Mouse (Mus musculus) thymus, adult 2 months (tissue): Measurements from ENCODE around the gene Lrg1. TPM values are rescaled to one million over a fixed set of nuclear protein-coding genes. Genes with fewer than 3 reads are reported as not detected.

Experiments used
- DNase-seq: peaks from one replicate; pipeline ENCODE4 v3.0.0; 2021
- H3K27ac ChIP-seq: fragments of 200-500 bp; 2 replicates; pipeline ENCODE4 v1.5.1; 2012; ENCODE audit warnings: low read length, control low read depth; ENCODE audit not compliant: control insufficient read depth, insufficient read depth
- H3K27me3 ChIP-seq: fragments of 200-500 bp; 2 replicates; pipeline ENCODE4 v1.6.1; 2012; ENCODE audit warnings: mild to moderate bottlenecking, low read length, moderate library complexity, mixed read lengths; ENCODE audit not compliant: control insufficient read depth, insufficient read depth
- H3K36me3 ChIP-seq: fragments of 200-500 bp; 2 replicates; pipeline ENCODE4 v1.6.1; 2012; ENCODE audit warnings: mild to moderate bottlenecking, low read length, moderate library complexity; ENCODE audit not compliant: control insufficient read depth, insufficient read depth
- H3K4me1 ChIP-seq: fragments of 200-500 bp; replicated peaks from 2 replicates; pipeline ENCODE4 v1.6.1; 2012; ENCODE audit warnings: low read length; ENCODE audit not compliant: control insufficient read depth, insufficient read depth
- H3K4me3 ChIP-seq: fragments of 200-500 bp; 2 replicates; pipeline ENCODE4 v1.5.1; 2012; ENCODE audit warnings: mild to moderate bottlenecking, low read length, control low read depth, moderate library complexity; ENCODE audit not compliant: control insufficient read depth, insufficient read depth
- CTCF ChIP-seq: fragments of 200-500 bp; IDR thresholded peaks from 2 replicates; pipeline ENCODE4 v1.5.1; 2012; ENCODE audit warnings: mild to moderate bottlenecking, control low read depth, low read length, moderate library complexity, borderline replicate concordance; ENCODE audit not compliant: control insufficient read depth, poor library complexity, insufficient read depth; ENCODE audit errors: extremely low read depth
- POLR2A ChIP-seq: fragments of 200-500 bp; IDR thresholded peaks from 2 replicates; pipeline ENCODE4 v1.6.1; 2012; ENCODE audit warnings: mild to moderate bottlenecking, low read length, control low read depth, moderate library complexity; ENCODE audit not compliant: control insufficient read depth, poor library complexity, insufficient read depth; ENCODE audit errors: extremely low read depth
- whole genome bisulfite sequencing: fragments of 180-500 bp; shearing (Covaris S2); methylation state at CpG from one replicate; pipeline ENCODE4 v1.1.7; 2018; 5-methylcytosine and 5-hydroxymethylcytosine counted together
- polyA plus RNA-seq: library from polyadenylated mRNA; depleted of rRNA; stranded (reverse); fragments of >200 nt; gene quantifications from 2 replicates; pipeline ENCODE4 v1.2.3, GENCODE M21; 2012

Gene Lrg1
- polyA plus RNA-seq, 1 experiment: 23.5 TPM

GRCm38 (mm10) chr17:56163523-56164102, 41.8 kb upstream of the Lrg1 start:
- peak; percentile 72 for DNase-seq

GRCm38 (mm10) chr17:56162231-56162774, 40.5 kb upstream of the Lrg1 start, which contains the start of gene Tnfaip8l1:
Gene Tnfaip8l1, plus strand, starts transcription at chr17:56162477.
- Histone ChIP-seq H3K27ac (peak within 1 kb of the TSS; percentile 45), H3K27me3 (no peaks in the 10 kb centered on the region), H3K4me3 (peak within 1 kb of the TSS; percentile 65), H3K4me1 (peaks cover 24% of the 10 kb centered on the region), H3K36me3 (no peaks in the 10 kb centered on the region)
- TF ChIP-seq CTCF (peak; percentile 65; the same call in 1 of the 2 replicates), POLR2A (peak; percentile 51)
- 2% methylated on average over 30 of the region's 30 CpGs for WGBS
- DNase-seq: peak; percentile 93

More at GRCm38 (mm10) chr17:56163523-56164102, 41.8 kb upstream of the Lrg1 start:
- TF ChIP-seq POLR2A (no peak), CTCF (no peak)
- Histone ChIP-seq H3K36me3 (no peaks in the 10 kb centered on the region), H3K4me1 (peaks cover 24% of the 10 kb centered on the region), H3K27me3 (no peaks in the 10 kb centered on the region), H3K27ac (peak overlapping the region; percentile 60), H3K4me3 (peak overlapping the region; percentile 22; the same call in 1 of the 2 replicates)
- 24% methylated on average over 6 of the region's 6 CpGs for WGBS

- Histone ChIP-seq H3K27ac (no peak overlapping the region), H3K36me3 (no peaks in the 10 kb centered on the region), H3K4me1 (peaks cover 24% of the 10 kb centered on the region), H3K27me3 (no peaks in the 10 kb centered on the region; the same call in 1 of the 2 replicates), H3K4me3 (no peak overlapping the region)
- WGBS: 4% methylated on average over 9 of the region's 9 CpGs
- TF ChIP-seq POLR2A (no peak), CTCF (peak; percentile 92)
- DNase-seq: peak; percentile 39
Measured at GRCm38 (mm10) chr17:56159729-56160128, 37.9 kb upstream of the Lrg1 start.

- H3K27ac ChIP-seq: no peak overlapping the region
- WGBS: 63% methylated on average over 9 of the region's 9 CpGs
- TF ChIP-seq CTCF (no peak), POLR2A (no peak)
- peaks cover 8% of the 10 kb centered on the region for H3K4me1 ChIP-seq
- H3K4me3 ChIP-seq: no peak overlapping the region
- DNase-seq: no peak
- no peaks in the 10 kb centered on the region; the same call in 1 of the 2 replicates for H3K27me3 ChIP-seq
- no peaks in the 10 kb centered on the region for H3K36me3 ChIP-seq
Measured at GRCm38 (mm10) chr17:56153643-56154042, 31.8 kb upstream of the Lrg1 start.

- 49% methylated on average over 2 of the region's 2 CpGs for WGBS
- no peaks in the 10 kb centered on the region; the same call in 1 of the 2 replicates for H3K27me3 ChIP-seq
- peaks cover 26% of the 10 kb centered on the region for H3K4me1 ChIP-seq
- DNase-seq: no peak
- no peak overlapping the region for H3K4me3 ChIP-seq
- no peak for TF ChIP-seq CTCF
- no peak for TF ChIP-seq POLR2A
- H3K27ac ChIP-seq: no peak overlapping the region
- no peaks in the 10 kb centered on the region for H3K36me3 ChIP-seq
Measured at GRCm38 (mm10) chr17:56149897-56150296, 28.1 kb upstream of the Lrg1 start.

- no peak for TF ChIP-seq POLR2A
- TF ChIP-seq CTCF: no peak
- 9% methylated on average over 30 of the region's 30 CpGs for WGBS
- peaks cover 26% of the 10 kb centered on the region for H3K4me1 ChIP-seq
- no peak overlapping the region for H3K27ac ChIP-seq
- H3K4me3 ChIP-seq: 0 out of 2 replicates have a peak overlapping the region, but pooled peaks have one; percentile 3
- no peaks in the 10 kb centered on the region; the same call in 1 of the 2 replicates for H3K27me3 ChIP-seq
- H3K36me3 ChIP-seq: no peaks in the 10 kb centered on the region
- no peak for DNase-seq
Measured at GRCm38 (mm10) chr17:56148790-56149618, 27.2 kb upstream of the Lrg1 start.

GRCm38 (mm10) chr17:56148280-56148679, 26.5 kb upstream of the Lrg1 start:
- Histone ChIP-seq H3K4me3 (0 out of 2 replicates have a peak overlapping the region, but pooled peaks have one; percentile 3), H3K4me1 (peaks cover 26% of the 10 kb centered on the region), H3K36me3 (no peaks in the 10 kb centered on the region), H3K27me3 (no peaks in the 10 kb centered on the region; the same call in 1 of the 2 replicates), H3K27ac (no peak overlapping the region)
- WGBS: 32% methylated on average over 9 of the region's 9 CpGs
- DNase-seq: no peak
- TF ChIP-seq CTCF: no peak
- TF ChIP-seq POLR2A: peak; percentile 25; the same call in 1 of the 2 replicates
